ENCODE assay signal across 13 mouse cellular contexts in the genomic region with DNA sequence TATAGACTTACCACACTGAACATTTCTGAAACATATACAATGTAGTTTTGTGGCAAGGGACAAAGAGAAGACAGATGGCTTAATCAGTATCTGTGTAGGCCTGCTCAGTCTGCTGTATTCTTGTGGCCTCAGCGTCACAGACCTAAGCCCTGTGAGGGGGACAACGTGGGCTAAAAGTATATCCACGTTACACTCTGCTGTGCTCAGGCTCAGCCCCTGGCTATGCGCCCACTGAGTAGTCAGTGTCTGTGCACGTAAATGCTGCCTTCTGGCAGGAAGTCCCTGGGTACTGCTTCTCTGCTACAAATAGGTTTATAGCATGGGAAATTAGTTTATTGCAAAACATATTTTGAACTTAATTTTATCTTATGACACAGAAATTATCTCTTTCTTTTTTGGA.
DNase-seq lines count a peak whose midpoint lies in the region; ATAC-seq and TF ChIP-seq lines count a peak whose summit lies in the region.
"Had no signal": no experiment of that assay in that cellular context is flagged by ENCODE, and none has a peak within 500 bp of the region (broad histone marks: within the 10 kb centered on the region; RNA-seq: fewer than 3 reads in every experiment).

No protein-coding gene starts in this region.

- peaks cover 6% of the 10 kb centered on the region for H3K4me1 ChIP-seq in forebrain, embryonic 12.5 days
- H3K4me1 ChIP-seq in forebrain, embryonic 10.5 days, result peaks cover 18% of the 10 kb centered on the region
- H3K4me1 ChIP-seq: embryonic facial prominence, embryonic 12.5 days had no signal

- ATAC-seq in forebrain, embryonic 12.5 days (ENCODE audit: low FRiP score), result 0 out of 2 replicates have a peak, but pooled peaks have one; percentile 39

- no peak for DNase-seq in forebrain, embryonic 10.5 days (ENCODE audit: extremely low spot score, low spot score)
- DNase-seq in left cerebral cortex, postnatal 4 days, result peak; percentile 40
- no peak for DNase-seq in left cerebral cortex, adult 2 months (ENCODE audit: extremely low spot score in 1 of 2, low spot score in 2 of 2)
- DNase-seq in brain, embryonic 14.5 days (ENCODE audit: low read depth), result peak; percentile 53
- DNase-seq in layer of hippocampus, postnatal 36 days, result peak; percentile 30 to 36
- DNase-seq in thymus, adult 18-20 months, result no peak
- no peak for DNase-seq in left cerebral cortex, adult 11 months (ENCODE audit: low spot score)
- DNase-seq: lung, postnatal 14 days; thymus, postnatal 36 days had no signal

- no peaks in the 10 kb centered on the region for H3K9me3 ChIP-seq in forebrain, embryonic 12.5 days
- no peaks in the 10 kb centered on the region for H3K9me3 ChIP-seq in forebrain, embryonic 10.5 days
- H3K9me3 ChIP-seq: embryonic facial prominence, embryonic 12.5 days; kidney, embryonic 15.5 days had no signal

- no peak for TF ChIP-seq POLR2A in brain, embryonic 14.5 days (IDR thresholded peaks at IDR 0.05; ENCODE audit: borderline replicate concordance, extremely low read depth, insufficient read depth, insufficient read length, poor library complexity, severe bottlenecking)

- no peak overlapping the region for H3K4me3 ChIP-seq in forebrain, embryonic 12.5 days (replicated peaks)
- H3K4me3 ChIP-seq in forebrain, embryonic 10.5 days, result no peak overlapping the region
- no peak overlapping the region for H3K4me3 ChIP-seq in left cerebral cortex, adult 2 months
- H3K4me3 ChIP-seq: embryonic facial prominence, embryonic 12.5 days; kidney, embryonic 15.5 days had no signal

- no peak for TF ChIP-seq CTCF in left cerebral cortex, adult 2 months (IDR thresholded peaks at IDR 0.05)
- TF ChIP-seq CTCF in brain, embryonic 14.5 days (IDR thresholded peaks at IDR 0.05; ENCODE audit: borderline replicate concordance, extremely low read depth, insufficient read depth, insufficient read length), result no peak

- no peaks in the 10 kb centered on the region for H3K27me3 ChIP-seq in forebrain, embryonic 12.5 days
- no peaks in the 10 kb centered on the region for H3K27me3 ChIP-seq in forebrain, embryonic 10.5 days (ENCODE audit: poor library complexity, severe bottlenecking)
- H3K27me3 ChIP-seq: embryonic facial prominence, embryonic 12.5 days; kidney, embryonic 15.5 days had no signal

- no peak overlapping the region for H3K9ac ChIP-seq in forebrain, embryonic 12.5 days
- H3K9ac ChIP-seq: embryonic facial prominence, embryonic 12.5 days; kidney, embryonic 15.5 days had no signal

- WGBS in forebrain, embryonic 12.5 days, result 77% methylated on average over 5 of the region's 5 CpGs
- 80% methylated on average over 5 of the region's 5 CpGs for WGBS in forebrain, embryonic 10.5 days

- no peaks in the 10 kb centered on the region for H3K36me3 ChIP-seq in forebrain, embryonic 12.5 days (replicated peaks)
- peaks cover 9% of the 10 kb centered on the region for H3K36me3 ChIP-seq in forebrain, embryonic 10.5 days (replicated peaks)
- H3K36me3 ChIP-seq: embryonic facial prominence, embryonic 12.5 days had no signal

- no peak overlapping the region for H3K4me2 ChIP-seq in forebrain, embryonic 12.5 days
- H3K4me2 ChIP-seq: embryonic facial prominence, embryonic 12.5 days; kidney, embryonic 15.5 days; liver, embryonic 11.5 days had no signal

- intact Hi-C loops in left cerebral cortex, postnatal 4 days (cut with DNase I), result no loop called here
- intact Hi-C loops in left cerebral cortex, adult 2 months (cut with DNase I), result no loop called here

- H3K27ac ChIP-seq in forebrain, embryonic 12.5 days, result no peak overlapping the region
- H3K27ac ChIP-seq in forebrain, embryonic 10.5 days, result no peak overlapping the region
- no peak overlapping the region for H3K27ac ChIP-seq in left cerebral cortex, adult 2 months
- H3K27ac ChIP-seq: embryonic facial prominence, embryonic 12.5 days had no signal

Comparison
In these comparisons a context has a peak if more than half of its experiments do, and no peak if none do; other contexts are left out.
1. DNase-seq: peak in left cerebral cortex, postnatal 4 days (single experiment), brain, embryonic 14.5 days (single experiment) and layer of hippocampus, postnatal 36 days (2 of 2); none in forebrain, embryonic 10.5 days (single experiment), left cerebral cortex, adult 2 months (0 of 2), thymus, adult 18-20 months (0 of 2) and left cerebral cortex, adult 11 months (single experiment).